Mouse (Mus musculus): ENCODE data around the gene Mbd6. TPM values are rescaled to one million over a fixed set of nuclear protein-coding genes. Genes with fewer than 3 reads are reported as not detected.
A peak's percentile ranks its signal among the peaks of the same experiment; 100 is the strongest.

The Mbd6 gene
- polyA plus RNA-seq, 1 experiment from 2014 or later = 11.6 TPM

DNA sequence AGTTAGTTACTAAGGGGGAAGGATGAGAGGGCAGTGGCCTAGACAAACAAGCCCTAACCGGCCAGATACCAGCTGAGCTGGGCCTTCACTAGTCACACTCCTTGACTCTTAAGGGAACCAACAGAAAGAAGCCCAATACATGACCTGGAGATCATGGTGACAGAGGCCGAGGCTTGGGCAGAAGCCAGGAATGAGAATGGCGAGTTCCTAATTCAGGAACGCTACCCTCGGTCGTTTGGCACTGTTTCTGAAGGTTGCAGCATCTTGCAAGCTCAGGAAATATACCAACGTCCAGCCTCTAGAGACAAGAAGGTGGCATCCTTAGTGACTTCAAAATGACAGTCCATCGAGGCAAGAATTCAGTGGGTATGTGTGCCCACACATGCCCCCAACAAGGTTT is 24.5 kb downstream of the Mbd6 start:
- H3K4me3 ChIP-seq (replicated peaks; ENCODE audit: low read length) = no peak overlapping the region
- no peak overlapping the region for H3K4me2 ChIP-seq (ENCODE audit: low read depth, low read length)
- H3K27me3 ChIP-seq (ENCODE audit: control insufficient read depth, insufficient read depth, low read length) = peaks cover 14% of the 10 kb centered on the region
- no peak for ATAC-seq (ENCODE audit: insufficient read depth, low FRiP score)
- H3K36me3 ChIP-seq (ENCODE audit: control insufficient read depth, insufficient read depth, low read length) = no peaks in the 10 kb centered on the region
- H3K27ac ChIP-seq (ENCODE audit: low read length) = no peak overlapping the region
- no peak overlapping the region for H3K9ac ChIP-seq (ENCODE audit: low read length)
- H3K9me3 ChIP-seq (replicated peaks; ENCODE audit: control insufficient read depth, low read length) = no peaks in the 10 kb centered on the region
- H3K4me1 ChIP-seq (ENCODE audit: control insufficient read depth, insufficient read depth, low read length) = peaks cover 11% of the 10 kb centered on the region
- 82% methylated on average over 8 of the region's 8 CpGs for WGBS

DNA sequence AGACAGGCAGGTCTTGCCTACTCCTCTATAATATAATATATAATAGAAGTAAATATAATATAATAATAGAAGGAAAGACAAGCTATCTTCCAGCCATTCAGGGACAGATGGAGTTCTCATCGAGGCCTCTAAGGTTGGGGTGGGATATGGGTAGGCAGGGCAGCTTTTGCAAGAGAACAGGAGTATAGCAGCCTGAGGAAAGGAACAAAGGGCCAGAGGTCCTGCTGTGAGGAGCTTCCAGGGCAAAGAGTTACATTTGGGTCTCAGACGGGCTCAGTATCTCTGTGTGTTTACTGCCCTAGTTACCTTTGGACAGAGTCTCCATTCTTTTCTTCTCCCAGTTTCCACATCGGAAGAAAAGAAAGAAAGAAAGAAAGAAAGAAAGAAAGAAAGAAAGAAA is 25.2 kb downstream of the Mbd6 start:
- Histone ChIP-seq H3K27me3 (ENCODE audit: control insufficient read depth, insufficient read depth, low read length) (peaks cover 14% of the 10 kb centered on the region), H3K4me3 (replicated peaks; ENCODE audit: low read length) (no peak overlapping the region), H3K4me1 (ENCODE audit: control insufficient read depth, insufficient read depth, low read length) (peaks cover 11% of the 10 kb centered on the region), H3K4me2 (ENCODE audit: low read depth, low read length) (no peak overlapping the region), H3K36me3 (ENCODE audit: control insufficient read depth, insufficient read depth, low read length) (no peaks in the 10 kb centered on the region), H3K9ac (ENCODE audit: low read length) (no peak overlapping the region), H3K9me3 (replicated peaks; ENCODE audit: control insufficient read depth, low read length) (no peaks in the 10 kb centered on the region), H3K27ac (ENCODE audit: low read length) (no peak overlapping the region)
- 68% methylated on average over 3 of the region's 3 CpGs for WGBS
- no peak for ATAC-seq (ENCODE audit: insufficient read depth, low FRiP score)

DNA sequence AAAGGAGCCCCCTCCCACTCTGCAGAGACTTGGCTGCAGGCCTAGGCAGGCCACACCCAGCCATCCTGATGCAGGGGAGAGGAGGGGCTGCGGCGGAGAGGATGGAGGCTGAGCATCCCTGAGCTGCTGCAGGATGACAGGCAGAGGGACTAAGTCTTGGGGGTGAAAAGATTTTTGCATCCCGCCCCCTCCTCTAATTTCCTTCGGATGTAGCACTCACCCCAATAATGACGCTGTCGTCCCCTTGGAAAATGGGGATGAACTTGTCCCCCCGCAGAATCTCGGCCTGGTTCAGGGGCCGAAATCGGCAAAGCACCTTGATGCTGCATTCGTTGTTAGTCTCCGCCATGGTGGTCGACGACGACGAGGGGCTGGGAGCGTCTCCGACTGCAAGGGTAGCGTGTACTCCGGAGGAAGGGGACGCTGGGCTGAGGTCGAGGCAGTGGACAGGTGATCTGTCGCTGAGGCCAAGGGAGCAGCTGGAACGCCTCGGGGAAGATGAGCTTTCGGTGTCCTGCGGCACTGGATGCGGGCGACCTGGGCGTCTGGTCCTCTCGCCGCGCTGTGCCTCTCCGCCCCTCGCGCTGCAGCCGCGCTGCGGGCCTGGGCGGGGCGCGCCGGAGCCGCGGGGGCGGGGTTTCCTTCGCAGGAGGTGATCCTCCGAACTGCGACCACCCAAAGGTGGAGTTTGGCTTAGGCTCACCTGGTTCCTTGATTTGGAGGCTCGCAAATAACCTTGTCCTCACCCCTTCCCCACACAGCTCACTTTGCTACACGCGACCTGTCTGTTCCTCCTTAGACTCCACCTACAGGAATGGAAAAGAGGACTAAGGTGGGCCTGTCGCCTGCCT is 26.0 kb downstream of the Mbd6 start, which contains the start of gene Kif5a:
Gene Kif5a, minus strand, starts transcription at position 801 of the 851 bp plus-strand sequence.
- 2% methylated on average over 53 of the region's 53 CpGs for WGBS
- no peak within 1 kb of the TSS for H3K27ac ChIP-seq (ENCODE audit: low read length)
- H3K4me3 ChIP-seq (replicated peaks; ENCODE audit: low read length) = peak within 1 kb of the TSS; percentile 48
- no peaks in the 10 kb centered on the region for H3K9me3 ChIP-seq (replicated peaks; ENCODE audit: control insufficient read depth, low read length)
- no peaks in the 10 kb centered on the region for H3K36me3 ChIP-seq (ENCODE audit: control insufficient read depth, insufficient read depth, low read length)
- H3K4me1 ChIP-seq (ENCODE audit: control insufficient read depth, insufficient read depth, low read length) = peaks cover 7% of the 10 kb centered on the region
- H3K9ac ChIP-seq (ENCODE audit: low read length) = peak within 1 kb of the TSS; percentile 63
- peaks cover 14% of the 10 kb centered on the region for H3K27me3 ChIP-seq (ENCODE audit: control insufficient read depth, insufficient read depth, low read length)
- ATAC-seq (ENCODE audit: insufficient read depth, low FRiP score) = no peak
- H3K4me2 ChIP-seq (ENCODE audit: low read depth, low read length) = peak within 1 kb of the TSS; percentile 90

DNA sequence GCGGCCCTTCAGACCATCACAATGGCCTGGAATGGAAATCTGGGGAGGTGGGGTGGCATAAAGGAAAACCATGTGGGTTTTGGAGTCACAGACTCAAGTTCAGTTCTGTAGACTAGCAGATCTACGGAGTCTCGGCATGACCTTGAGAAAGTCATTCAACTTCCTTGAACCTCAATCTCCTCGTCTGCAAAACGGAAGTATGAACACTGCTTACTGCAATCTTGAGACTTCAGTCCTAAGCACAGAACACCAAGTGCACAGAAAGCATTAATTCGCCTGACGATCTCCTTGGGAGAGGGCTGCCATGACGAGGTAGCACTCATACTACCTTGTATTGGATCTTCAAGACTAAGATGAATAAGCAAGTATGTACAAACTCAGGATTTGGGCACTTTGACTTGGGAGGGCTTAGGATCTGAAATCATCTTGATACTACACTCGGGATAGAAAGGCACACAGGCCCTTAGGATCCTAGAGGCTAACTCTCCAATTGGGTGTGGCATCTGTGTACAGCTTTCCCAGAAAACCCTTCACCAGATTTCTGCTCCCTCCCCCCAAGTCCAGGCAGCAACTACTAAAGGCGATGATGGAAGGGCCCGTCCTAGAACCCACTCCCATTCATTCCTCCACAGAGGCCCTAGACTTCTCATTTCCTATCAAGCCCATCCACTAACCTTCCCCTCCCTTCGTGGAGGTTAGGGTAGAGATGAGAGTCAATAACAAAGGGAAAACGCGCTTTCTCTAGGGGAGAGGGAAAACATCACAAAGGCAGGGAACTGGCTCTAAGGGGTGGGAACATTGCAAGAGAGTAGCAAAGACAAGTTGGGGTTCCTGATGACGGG is 26.9 kb downstream of the Mbd6 start:
- H3K4me2 ChIP-seq (ENCODE audit: low read depth, low read length) = peak overlapping the region; percentile 90; the same call in 1 of the 2 replicates
- ATAC-seq (ENCODE audit: insufficient read depth, low FRiP score) = no peak
- H3K4me3 ChIP-seq (replicated peaks; ENCODE audit: low read length) = peak overlapping the region; percentile 48; the same call in 1 of the 2 replicates
- no peaks in the 10 kb centered on the region for H3K9me3 ChIP-seq (replicated peaks; ENCODE audit: control insufficient read depth, low read length)
- no peak overlapping the region for H3K9ac ChIP-seq (ENCODE audit: low read length)
- peaks cover 1% of the 10 kb centered on the region for H3K4me1 ChIP-seq (ENCODE audit: control insufficient read depth, insufficient read depth, low read length)
- no peaks in the 10 kb centered on the region for H3K36me3 ChIP-seq (ENCODE audit: control insufficient read depth, insufficient read depth, low read length)
- 70% methylated on average over 15 of the region's 15 CpGs for WGBS
- no peak overlapping the region for H3K27ac ChIP-seq (ENCODE audit: low read length)
- peaks cover 14% of the 10 kb centered on the region for H3K27me3 ChIP-seq (ENCODE audit: control insufficient read depth, insufficient read depth, low read length)

DNA sequence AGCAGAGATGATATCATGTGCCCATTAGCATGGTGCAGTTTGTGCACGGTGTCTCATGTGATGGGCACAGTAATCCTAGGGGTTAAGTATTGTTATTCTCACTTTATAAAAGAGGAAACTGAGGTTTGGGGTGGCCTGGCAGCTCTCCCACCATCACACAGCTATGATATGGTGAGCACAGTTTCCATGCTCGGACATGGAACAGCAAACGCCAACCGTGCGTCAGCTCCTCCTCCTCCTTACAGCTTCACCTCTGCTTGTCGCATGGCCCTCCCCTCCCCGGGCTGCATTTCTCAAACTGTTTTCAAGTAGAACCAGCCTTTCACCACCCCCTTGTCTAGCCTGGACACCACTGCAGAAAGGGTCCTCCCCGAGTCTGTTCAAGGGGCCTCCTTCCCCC is 30.3 kb downstream of the Mbd6 start:
- ATAC-seq (ENCODE audit: insufficient read depth, low FRiP score) = no peak
- Histone ChIP-seq H3K27ac (ENCODE audit: low read length) (no peak overlapping the region), H3K9me3 (replicated peaks; ENCODE audit: control insufficient read depth, low read length) (no peaks in the 10 kb centered on the region), H3K4me2 (ENCODE audit: low read depth, low read length) (no peak overlapping the region), H3K4me3 (replicated peaks; ENCODE audit: low read length) (no peak overlapping the region), H3K4me1 (ENCODE audit: control insufficient read depth, insufficient read depth, low read length) (no peaks in the 10 kb centered on the region), H3K27me3 (ENCODE audit: control insufficient read depth, insufficient read depth, low read length) (peaks cover 11% of the 10 kb centered on the region), H3K36me3 (ENCODE audit: control insufficient read depth, insufficient read depth, low read length) (no peaks in the 10 kb centered on the region), H3K9ac (ENCODE audit: low read length) (no peak overlapping the region)
- WGBS = 68% methylated on average over 8 of the region's 8 CpGs

DNA sequence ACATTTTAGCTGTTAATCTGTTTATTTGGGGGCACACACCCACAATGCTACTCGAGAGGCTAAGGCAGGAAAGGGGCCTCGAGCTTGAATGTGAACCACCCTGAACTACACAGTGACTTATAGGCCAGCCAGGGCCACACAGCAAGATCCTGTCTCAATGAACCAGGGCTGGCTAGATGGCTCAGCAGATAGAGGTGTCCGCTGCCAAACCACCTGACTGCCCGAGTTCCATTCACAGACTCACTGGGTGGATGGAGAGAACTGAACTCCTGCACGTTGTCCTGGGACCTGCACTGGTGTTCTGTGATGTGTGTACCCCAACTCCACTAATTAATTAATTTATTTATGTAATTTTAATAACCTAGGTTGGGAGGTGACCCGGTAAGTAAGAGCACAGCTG is 31.0 kb downstream of the Mbd6 start:
- ATAC-seq (ENCODE audit: insufficient read depth, low FRiP score) = no peak
- WGBS = 76% methylated on average over 6 of the region's 6 CpGs
- H3K27ac ChIP-seq (ENCODE audit: low read length) = no peak overlapping the region

DNA sequence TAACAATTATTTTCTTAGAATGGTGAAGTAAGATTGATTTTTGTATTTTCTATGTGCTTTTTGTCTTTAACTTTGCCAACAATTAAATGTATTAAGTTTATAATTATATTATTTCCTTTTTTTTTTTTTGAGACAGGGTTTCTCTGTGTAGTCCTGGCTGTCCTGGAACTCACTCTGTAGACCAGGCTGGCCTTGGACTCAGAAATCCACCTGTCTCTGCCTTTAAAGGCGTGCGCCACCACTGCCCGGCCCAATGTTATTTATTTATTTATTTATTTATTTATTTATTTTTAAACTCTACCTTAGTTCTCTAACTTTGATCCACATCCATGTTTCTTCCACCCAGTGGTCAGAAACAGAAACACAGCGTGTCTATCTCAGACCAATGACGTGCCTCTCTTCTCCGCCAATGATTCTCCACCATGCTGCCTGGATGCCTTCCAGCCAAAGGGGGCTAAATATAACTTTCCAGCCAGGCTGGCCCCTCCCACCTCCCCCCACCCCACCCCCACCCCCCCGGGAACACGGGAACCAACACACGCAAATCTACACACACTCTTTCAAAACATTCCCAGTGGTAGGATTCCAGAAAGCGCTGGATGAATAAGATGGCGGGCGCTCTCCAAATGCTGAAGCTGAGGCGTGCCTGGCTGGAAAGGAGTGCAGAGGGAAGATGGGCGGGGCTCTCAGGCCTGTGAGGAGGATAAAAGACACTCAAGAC is 33.0 kb downstream of the Mbd6 start:
- H3K36me3 ChIP-seq (ENCODE audit: control insufficient read depth, insufficient read depth, low read length) = no peaks in the 10 kb centered on the region
- no peak overlapping the region for H3K4me3 ChIP-seq (replicated peaks; ENCODE audit: low read length)
- H3K27me3 ChIP-seq (ENCODE audit: control insufficient read depth, insufficient read depth, low read length) = no peaks in the 10 kb centered on the region; the same call in 1 of the 2 replicates
- no peak overlapping the region for H3K9ac ChIP-seq (ENCODE audit: low read length)
- H3K27ac ChIP-seq (ENCODE audit: low read length) = no peak overlapping the region
- ATAC-seq (ENCODE audit: insufficient read depth, low FRiP score) = peak; percentile 75; the same call in 1 of the 2 replicates
- H3K9me3 ChIP-seq (replicated peaks; ENCODE audit: control insufficient read depth, low read length) = no peaks in the 10 kb centered on the region
- H3K4me1 ChIP-seq (ENCODE audit: control insufficient read depth, insufficient read depth, low read length) = no peaks in the 10 kb centered on the region
- 23% methylated on average over 14 of the region's 14 CpGs for WGBS
- peak overlapping the region; percentile 28; the same call in 1 of the 2 replicates for H3K4me2 ChIP-seq (ENCODE audit: low read depth, low read length)

More for the DNA sequence above, 31.0 kb downstream of the Mbd6 start:
- Histone ChIP-seq H3K9me3 (replicated peaks; ENCODE audit: control insufficient read depth, low read length) (no peaks in the 10 kb centered on the region), H3K9ac (ENCODE audit: low read length) (no peak overlapping the region), H3K36me3 (ENCODE audit: control insufficient read depth, insufficient read depth, low read length) (no peaks in the 10 kb centered on the region), H3K4me2 (ENCODE audit: low read depth, low read length) (no peak overlapping the region), H3K27me3 (ENCODE audit: control insufficient read depth, insufficient read depth, low read length) (peaks cover 8% of the 10 kb centered on the region), H3K4me1 (ENCODE audit: control insufficient read depth, insufficient read depth, low read length) (no peaks in the 10 kb centered on the region), H3K4me3 (replicated peaks; ENCODE audit: low read length) (no peak overlapping the region)

DNA sequence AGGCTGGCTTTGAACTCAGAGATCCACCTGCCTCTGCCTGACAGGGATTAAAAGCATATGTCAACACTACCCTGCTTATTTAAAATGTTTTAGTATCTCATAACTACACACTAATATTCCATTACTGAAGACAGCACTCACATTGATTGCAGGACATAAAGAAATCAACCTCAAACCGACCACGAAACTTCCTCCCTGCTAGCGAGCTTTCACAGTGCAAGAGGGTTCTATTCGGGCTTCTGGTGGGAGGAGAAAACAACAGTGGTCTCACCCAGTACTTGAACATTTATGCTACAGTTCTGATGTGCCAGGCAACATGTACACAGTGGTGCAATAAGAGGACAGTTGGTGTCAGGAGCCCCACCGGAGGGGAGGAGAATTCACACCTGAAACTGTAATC is 38.0 kb downstream of the Mbd6 start:
- no peaks in the 10 kb centered on the region for H3K36me3 ChIP-seq (ENCODE audit: control insufficient read depth, insufficient read depth, low read length)
- no peak overlapping the region for H3K4me3 ChIP-seq (replicated peaks; ENCODE audit: low read length)
- no peak overlapping the region for H3K4me2 ChIP-seq (ENCODE audit: low read depth, low read length)
- no peaks in the 10 kb centered on the region for H3K27me3 ChIP-seq (ENCODE audit: control insufficient read depth, insufficient read depth, low read length)
- no peak for ATAC-seq (ENCODE audit: insufficient read depth, low FRiP score)
- no peak overlapping the region for H3K9ac ChIP-seq (ENCODE audit: low read length)
- H3K9me3 ChIP-seq (replicated peaks; ENCODE audit: control insufficient read depth, low read length) = no peaks in the 10 kb centered on the region
- H3K27ac ChIP-seq (ENCODE audit: low read length) = no peak overlapping the region
- H3K4me1 ChIP-seq (ENCODE audit: control insufficient read depth, insufficient read depth, low read length) = no peaks in the 10 kb centered on the region
- 79% methylated on average over 5 of the region's 5 CpGs for WGBS

Measured in stomach, embryonic 16.5 days (tissue).